Mouse (Mus musculus) granulocyte monocyte progenitor cell, adult 5-6 weeks (primary cell): ENCODE data around the gene Plekhh1. TPM values are rescaled to one million over a fixed set of nuclear protein-coding genes. Genes with fewer than 3 reads are reported as not detected.

Experiments
- ATAC-seq: replicated peaks from 2 replicates; pipeline ENCODE4 v1.8.0; 2016; ENCODE audit warnings: mild to moderate bottlenecking, moderate TSS enrichment, inconsistent platforms; ENCODE audit not compliant: poor library complexity, severe bottlenecking
- total RNA-seq, 2 experiments: library from RNA; stranded (forward) in 1 of 2; stranded (reverse) in 1 of 2; fragments of 200-712, 200-1000 nt in 1 of 2; fragments of >200 nt in 1 of 2; fragmentation: Nextera tagmentation in 1 of 2; gene quantifications; 2 replicates each; pipeline ENCODE4 v1.2.3; 2014 to 2017

Plekhh1 gene
- total RNA-seq (2014; fragmentation: Nextera tagmentation) (0.41 TPM in 1 of 2 replicates, not detected in the other), total RNA-seq (2017) (0.09 and 0.21 TPM in 2 replicates)

- ATAC-seq: peak; percentile 83
Observed at GRCm38 (mm10) chr12:79028911-79029861, at the start of gene Plekhh1. TSS of gene Plekhh1 (plus strand) at chr12:79029163.

- ATAC-seq: peak; percentile 97
Observed at GRCm38 (mm10) chr12:78980683-78981091, 48.3 kb upstream of the Plekhh1 start.

- ATAC-seq: no peak
Observed at GRCm38 (mm10) chr12:78981131-78981530, 47.8 kb upstream of the Plekhh1 start.

GRCm38 (mm10) chr12:78981938-78982825 lies 46.8 kb upstream of the Plekhh1 start:
- ATAC-seq: no peak

GRCm38 (mm10) chr12:78983296-78984034 lies 45.5 kb upstream of the Plekhh1 start:
- ATAC-seq: no peak

- ATAC-seq: no peak
Observed at GRCm38 (mm10) chr12:78984035-78984432, 44.9 kb upstream of the Plekhh1 start.

GRCm38 (mm10) chr12:78987581-78988081 lies 41.3 kb upstream of the Plekhh1 start:
- no peak for ATAC-seq

GRCm38 (mm10) chr12:78996271-78996670 lies 32.7 kb upstream of the Plekhh1 start:
- ATAC-seq: peak; percentile 62

GRCm38 (mm10) chr12:78996711-78997110 lies 32.3 kb upstream of the Plekhh1 start:
- ATAC-seq: no peak

GRCm38 (mm10) chr12:79002406-79002805 lies 26.6 kb upstream of the Plekhh1 start:
- ATAC-seq: peak; percentile 78

- ATAC-seq: no peak
Observed at GRCm38 (mm10) chr12:79002978-79003377, 26.0 kb upstream of the Plekhh1 start.

GRCm38 (mm10) chr12:79005456-79005855 lies 23.5 kb upstream of the Plekhh1 start:
- ATAC-seq: no peak

- no peak for ATAC-seq
Observed at GRCm38 (mm10) chr12:79006076-79006475, 22.9 kb upstream of the Plekhh1 start.

GRCm38 (mm10) chr12:79006478-79007125 lies 22.4 kb upstream of the Plekhh1 start:
- ATAC-seq: peak; percentile 73

GRCm38 (mm10) chr12:79007126-79007753 lies 21.7 kb upstream of the Plekhh1 start, which contains the start of gene Tmem229b:
TSS of gene Tmem229b (minus strand) at chr12:79007627.
- ATAC-seq: peak; percentile 36

- no peak for ATAC-seq
Observed at GRCm38 (mm10) chr12:79010569-79010968, 18.4 kb upstream of the Plekhh1 start.

GRCm38 (mm10) chr12:79016109-79016508 lies 12.9 kb upstream of the Plekhh1 start:
- no peak for ATAC-seq

GRCm38 (mm10) chr12:79017994-79018399 lies 11.0 kb upstream of the Plekhh1 start:
- peak; percentile 85 for ATAC-seq

GRCm38 (mm10) chr12:79021902-79022301 lies 7.1 kb upstream of the Plekhh1 start:
- ATAC-seq: no peak
